Mouse (Mus musculus) midbrain, embryonic 13.5 days (tissue): ENCODE measurements around the gene Nccrp1. TPM values are rescaled to one million over a fixed set of nuclear protein-coding genes. Genes with fewer than 3 reads are reported as not detected.
"Not testable (repeated sequence)": the region's sequence is repeated elsewhere in the genome, so short reads cannot be mapped to it uniquely, and the experiment has no call there.

Experiments
- ATAC-seq: fragments of 200-750 bp; cut with Nextera tagmentation; 2 replicates; pipeline ENCODE4 v1.8.0; 2017; ENCODE audit warnings: mild to moderate bottlenecking, moderate TSS enrichment, moderate library complexity
- H3K27ac ChIP-seq: fragments of 300-500 bp; sonication (generic); 2 replicates; pipeline ENCODE4 v1.5.1; 2015; ENCODE audit warnings: inconsistent platforms, mild to moderate bottlenecking, moderate library complexity
- H3K27me3 ChIP-seq: fragments of 300-500 bp; sonication (generic); 2 replicates; pipeline ENCODE4 v1.6.1; 2015; ENCODE audit warnings: mild to moderate bottlenecking, inconsistent platforms
- H3K36me3 ChIP-seq: fragments of 300-500 bp; sonication (generic); 2 replicates; pipeline ENCODE4 v1.6.1; 2015; ENCODE audit warnings: mild to moderate bottlenecking, inconsistent platforms
- H3K4me1 ChIP-seq: fragments of 300-500 bp; sonication (generic); replicated peaks from 2 replicates; pipeline ENCODE4 v1.6.1; 2015; ENCODE audit warnings: inconsistent platforms
- H3K4me2 ChIP-seq: fragments of 300-500 bp; sonication (generic); replicated peaks from 2 replicates; pipeline ENCODE4 v1.6.1; 2015; ENCODE audit warnings: moderate library complexity, mild to moderate bottlenecking, inconsistent platforms
- H3K4me3 ChIP-seq: fragments of 300-500 bp; sonication (generic); replicated peaks from 2 replicates; pipeline ENCODE4 v1.5.1; 2015; ENCODE audit warnings: mild to moderate bottlenecking, inconsistent platforms
- H3K9ac ChIP-seq: fragments of 300-500 bp; sonication (generic); replicated peaks from 2 replicates; pipeline ENCODE4 v1.6.1; 2015; ENCODE audit warnings: mild to moderate bottlenecking, inconsistent platforms
- H3K9me3 ChIP-seq: fragments of 300-500 bp; sonication (generic); 2 replicates; pipeline ENCODE4 v1.6.1; 2016; ENCODE audit warnings: mild to moderate bottlenecking, inconsistent platforms
- WGBS: fragments of 180-500 bp; shearing (Covaris S2); methylation state at CpG from one replicate; pipeline ENCODE4 v1.1.7; 2015; 5-methylcytosine and 5-hydroxymethylcytosine counted together
- polyA plus RNA-seq: library from polyadenylated mRNA; unstranded; fragments of >200 nt; fragmentation: Nextera tagmentation; extraction: Ambion mirVana; gene quantifications from 2 replicates; pipeline ENCODE4 v1.2.1, GENCODE M21; 2015

Nccrp1 gene
- polyA plus RNA-seq, 1 experiment from 2014 or later = not detected

- no peaks in the 10 kb centered on the region for H3K36me3 ChIP-seq
- no peak overlapping the region; the same call in 1 of the 2 replicates for H3K9ac ChIP-seq
- H3K4me2 ChIP-seq = no peak overlapping the region
- 24% methylated on average over 14 of the region's 14 CpGs for WGBS
- no peak overlapping the region for H3K4me3 ChIP-seq
- H3K4me1 ChIP-seq = peaks cover 24% of the 10 kb centered on the region
- no peak overlapping the region for H3K27ac ChIP-seq
- 0 out of 2 replicates have a peak, but pooled peaks have one; percentile 25 for ATAC-seq
- no peaks in the 10 kb centered on the region for H3K9me3 ChIP-seq
- H3K27me3 ChIP-seq = peaks cover 55% of the 10 kb centered on the region
Measured at GRCm38 (mm10) chr7:28545048-28545890, 1.8 kb downstream of the Nccrp1 start.

- peak; percentile 54 for ATAC-seq
- Histone ChIP-seq H3K4me3 (peak overlapping the region; percentile 23), H3K9me3 (no peaks in the 10 kb centered on the region), H3K27me3 (peaks cover 55% of the 10 kb centered on the region), H3K4me2 (peak overlapping the region; percentile 50), H3K36me3 (no peaks in the 10 kb centered on the region), H3K27ac (no peak overlapping the region), H3K9ac (no peak overlapping the region), H3K4me1 (peaks cover 24% of the 10 kb centered on the region)
- 1% methylated on average over 23 of the region's 27 CpGs for WGBS
Measured at GRCm38 (mm10) chr7:28544051-28544601, 2.9 kb downstream of the Nccrp1 start.

- Histone ChIP-seq H3K36me3 (no peaks in the 10 kb centered on the region), H3K9ac (no peak within 1 kb of the TSS), H3K4me1 (peaks cover 9% of the 10 kb centered on the region; the same call in 1 of the 2 replicates)
Measured at GRCm38 (mm10) chr7:28540526-28540925, 6.5 kb downstream of the Nccrp1 start, which contains the start of gene Sycn. TSS of gene Sycn (plus strand) at chr7:28540885.

GRCm38 (mm10) chr7:28538886-28539285, 8.2 kb downstream of the Nccrp1 start:
- H3K9ac ChIP-seq, H3K9me3 ChIP-seq, H3K4me1 ChIP-seq, ATAC-seq, H3K36me3 ChIP-seq, H3K4me2 ChIP-seq, H3K4me3 ChIP-seq, H3K27me3 ChIP-seq, H3K27ac ChIP-seq: not testable (repeated sequence)
- 98% methylated on average over 6 of the region's 6 CpGs for WGBS

More at GRCm38 (mm10) chr7:28540526-28540925, 6.5 kb downstream of the Nccrp1 start, which contains the start of gene Sycn:
- Histone ChIP-seq H3K4me2 (no peak within 1 kb of the TSS), H3K4me3 (no peak within 1 kb of the TSS), H3K27me3 (peaks cover 22% of the 10 kb centered on the region), H3K27ac (no peak within 1 kb of the TSS), H3K9me3 (no peaks in the 10 kb centered on the region)
- WGBS = 84% methylated on average over 4 of the region's 4 CpGs
- no peak for ATAC-seq

GRCm38 (mm10) chr7:28532005-28532404, 15.0 kb downstream of the Nccrp1 start:
- ATAC-seq = no peak
- Histone ChIP-seq H3K27me3 (no peaks in the 10 kb centered on the region; the same call in 1 of the 2 replicates), H3K9ac (no peak overlapping the region), H3K4me2 (no peak overlapping the region), H3K4me3 (no peak overlapping the region), H3K4me1 (no peaks in the 10 kb centered on the region), H3K27ac (no peak overlapping the region), H3K36me3 (no peaks in the 10 kb centered on the region), H3K9me3 (no peaks in the 10 kb centered on the region)
- WGBS = 71% methylated on average over 8 of the region's 8 CpGs

GRCm38 (mm10) chr7:28527922-28528719, 18.9 kb downstream of the Nccrp1 start:
- Histone ChIP-seq H3K9me3 (no peaks in the 10 kb centered on the region), H3K9ac (no peak overlapping the region), H3K4me3 (no peak overlapping the region), H3K27me3 (no peaks in the 10 kb centered on the region; the same call in 1 of the 2 replicates), H3K4me2 (no peak overlapping the region), H3K4me1 (no peaks in the 10 kb centered on the region), H3K36me3 (no peaks in the 10 kb centered on the region), H3K27ac (no peak overlapping the region)
- 9% methylated on average over 19 of the region's 19 CpGs for WGBS
- ATAC-seq = no peak

- H3K4me3 ChIP-seq, H3K9ac ChIP-seq, H3K4me2 ChIP-seq, H3K27ac ChIP-seq, H3K27me3 ChIP-seq, H3K36me3 ChIP-seq, ATAC-seq, H3K4me1 ChIP-seq, H3K9me3 ChIP-seq: not testable (repeated sequence)
- 74% methylated on average over 5 of the region's 6 CpGs for WGBS
Measured at GRCm38 (mm10) chr7:28522536-28522935, 24.5 kb downstream of the Nccrp1 start, which contains the start of gene Ifnl3. TSS of gene Ifnl3 (plus strand) at chr7:28522836.

- no peak overlapping the region for H3K4me2 ChIP-seq
- no peak overlapping the region for H3K9ac ChIP-seq
- H3K9me3 ChIP-seq = no peaks in the 10 kb centered on the region
- 0 out of 2 replicates have a peak, but pooled peaks cover under 1% of the 10 kb centered on the region for H3K27me3 ChIP-seq
- H3K27ac ChIP-seq = no peak overlapping the region
- ATAC-seq = no peak
- H3K4me3 ChIP-seq = no peak overlapping the region
- no peaks in the 10 kb centered on the region for H3K36me3 ChIP-seq
- no peaks in the 10 kb centered on the region for H3K4me1 ChIP-seq
- 78% methylated on average over 8 of the region's 8 CpGs for WGBS
Measured at GRCm38 (mm10) chr7:28511441-28511840, 35.6 kb downstream of the Nccrp1 start.

- WGBS = 68% methylated on average over 8 of the region's 8 CpGs
Measured at GRCm38 (mm10) chr7:28510405-28510974, 36.6 kb downstream of the Nccrp1 start, which contains the start of gene Ifnl2. TSS of gene Ifnl2 (minus strand) at chr7:28510455.

GRCm38 (mm10) chr7:28509121-28509520, 37.9 kb downstream of the Nccrp1 start:
- not testable (repeated sequence) for H3K27ac ChIP-seq, H3K4me3 ChIP-seq, H3K27me3 ChIP-seq, ATAC-seq, H3K4me1 ChIP-seq, H3K9me3 ChIP-seq, H3K9ac ChIP-seq, H3K36me3 ChIP-seq, H3K4me2 ChIP-seq
- 81% methylated on average over 2 of the region's 2 CpGs for WGBS

More at GRCm38 (mm10) chr7:28510405-28510974, 36.6 kb downstream of the Nccrp1 start, which contains the start of gene Ifnl2:
- H3K36me3 ChIP-seq, ATAC-seq, H3K4me1 ChIP-seq, H3K27ac ChIP-seq, H3K27me3 ChIP-seq, H3K9me3 ChIP-seq, H3K9ac ChIP-seq, H3K4me3 ChIP-seq, H3K4me2 ChIP-seq: not testable (repeated sequence)

- 0 out of 2 replicates have a peak, but pooled peaks cover 9% of the 10 kb centered on the region for H3K27me3 ChIP-seq
- no peak for ATAC-seq
- H3K9ac ChIP-seq = no peak overlapping the region
- no peaks in the 10 kb centered on the region for H3K36me3 ChIP-seq
- H3K4me2 ChIP-seq = no peak overlapping the region
- no peak overlapping the region for H3K27ac ChIP-seq
- H3K4me3 ChIP-seq = no peak overlapping the region
- 12% methylated on average over 5 of the region's 5 CpGs for WGBS
- H3K4me1 ChIP-seq = no peaks in the 10 kb centered on the region
- H3K9me3 ChIP-seq = no peaks in the 10 kb centered on the region; the same call in 1 of the 2 replicates
Measured at GRCm38 (mm10) chr7:28505585-28505984, 41.5 kb downstream of the Nccrp1 start.
